ENCODE assay signal across 10 mouse cellular contexts in the genomic region with DNA sequence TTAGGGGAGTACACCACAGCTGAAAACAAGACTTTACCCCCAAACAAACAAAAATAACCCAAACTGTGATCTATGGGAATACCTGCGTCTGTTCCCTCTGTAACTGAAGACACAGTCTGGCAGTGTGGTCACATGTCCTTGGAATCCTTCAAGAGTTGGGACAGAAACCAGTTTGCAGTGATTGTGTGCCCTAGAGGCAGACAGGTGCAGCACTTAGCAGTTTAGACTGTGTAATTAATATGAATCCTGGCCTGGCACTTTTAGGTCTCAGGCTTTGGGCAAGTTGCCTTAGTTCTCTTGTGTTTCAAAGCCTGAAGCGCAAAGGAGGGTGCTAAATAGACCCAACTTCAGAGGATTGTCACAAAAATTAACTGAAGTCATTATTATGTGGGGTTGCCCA.
DNase-seq lines count a peak whose midpoint lies in the region; ATAC-seq and TF ChIP-seq lines count a peak whose summit lies in the region.
"Had no signal": no experiment of that assay in that cellular context is flagged by ENCODE, and none has a peak within 500 bp of the region (broad histone marks: within the 10 kb centered on the region; RNA-seq: fewer than 3 reads in every experiment).

No protein-coding gene starts in this region.

- H3K4me2 ChIP-seq in hindbrain, embryonic 13.5 days = no peak overlapping the region

- no peak for DNase-seq in gastrocnemius, adult 2 months
- no peak for DNase-seq in gastrocnemius, postnatal 14 days
- no peak for DNase-seq in layer of hippocampus, adult 2 months (ENCODE audit: low spot score in 2 of 2)
- no peak for DNase-seq in layer of hippocampus, adult 9-11 months
- no peak for DNase-seq in lung, adult 2 months
- no peak for DNase-seq in layer of hippocampus, postnatal 10 days (ENCODE audit: low spot score in 2 of 2)
- DNase-seq: right cerebral cortex, postnatal 14 days had no signal

- TF ChIP-seq CTCF in gastrocnemius, adult 2 months (IDR thresholded peaks at IDR 0.05) = peak; percentile 25; the same call in 1 of the 2 replicates
- peak; percentile 21 for TF ChIP-seq CTCF in layer of hippocampus, adult 2 months (conservative IDR thresholded peaks at IDR 0.05)
- TF ChIP-seq CTCF in small intestine, adult 2 months (IDR thresholded peaks at IDR 0.05; ENCODE audit: extremely low read depth, insufficient read length, insufficient replicate concordance, low read depth, low read length) = no peak
- TF ChIP-seq CTCF in lung, adult 2 months (IDR thresholded peaks at IDR 0.05; ENCODE audit: insufficient read depth, low read length) = no peak

- peak overlapping the region; percentile 9; the same call in 1 of the 2 replicates for H3K4me3 ChIP-seq in gastrocnemius, adult 2 months
- no peak overlapping the region for H3K4me3 ChIP-seq in layer of hippocampus, adult 2 months
- H3K4me3 ChIP-seq in hindbrain, embryonic 13.5 days = no peak overlapping the region
- H3K4me3 ChIP-seq in small intestine, adult 2 months (ENCODE audit: low read depth, low read length) = no peak overlapping the region
- H3K4me3 ChIP-seq in lung, adult 2 months (replicated peaks; ENCODE audit: extremely low read depth, low read depth, low read length) = no peak overlapping the region

- 0 out of 2 replicates have a peak overlapping the region, but pooled peaks have one; percentile 3 for H3K9ac ChIP-seq in hindbrain, embryonic 13.5 days

- peaks cover 5% of the 10 kb centered on the region; the same call in 1 of the 2 replicates for H3K27me3 ChIP-seq in hindbrain, embryonic 13.5 days
- no peaks in the 10 kb centered on the region for H3K27me3 ChIP-seq in small intestine, adult 2 months (ENCODE audit: control insufficient read depth, insufficient read depth, low read length)

- H3K27ac ChIP-seq in gastrocnemius, adult 2 months = peak overlapping the region; percentile 90
- H3K27ac ChIP-seq in layer of hippocampus, adult 2 months = peak overlapping the region; percentile 5; the same call in 1 of the 2 replicates
- H3K27ac ChIP-seq in hindbrain, embryonic 13.5 days = peak overlapping the region; percentile 27
- H3K27ac ChIP-seq in small intestine, adult 2 months (ENCODE audit: insufficient read depth, low read depth, low read length) = 0 out of 2 replicates have a peak overlapping the region, but pooled peaks have one; percentile 5

- WGBS in hindbrain, embryonic 13.5 days = 69% methylated on average over 2 of the region's 2 CpGs
- WGBS in small intestine, adult 2 months = 83% methylated on average over 2 of the region's 2 CpGs
- WGBS in lung, adult 2 months = 83% methylated on average over 2 of the region's 2 CpGs

- no peak for TF ChIP-seq POLR2A in small intestine, adult 2 months (IDR thresholded peaks at IDR 0.05; ENCODE audit: low read depth, low read length)
- TF ChIP-seq POLR2A in lung, adult 2 months (IDR thresholded peaks at IDR 0.05; ENCODE audit: borderline replicate concordance, extremely low read depth, low read depth, low read length) = no peak

- no peaks in the 10 kb centered on the region for H3K36me3 ChIP-seq in hindbrain, embryonic 13.5 days
- no peaks in the 10 kb centered on the region for H3K36me3 ChIP-seq in small intestine, adult 2 months (ENCODE audit: control insufficient read depth, insufficient read depth, low read length)

- ATAC-seq in hindbrain, embryonic 13.5 days (ENCODE audit: low FRiP score) = no peak
- ATAC-seq: intestine, embryonic 16.5 days had no signal

- H3K9me3 ChIP-seq in hindbrain, embryonic 13.5 days = no peaks in the 10 kb centered on the region

- H3K4me1 ChIP-seq in hindbrain, embryonic 13.5 days (replicated peaks) = peaks cover 57% of the 10 kb centered on the region
- peaks cover 12% of the 10 kb centered on the region; the same call in 1 of the 2 replicates for H3K4me1 ChIP-seq in small intestine, adult 2 months (ENCODE audit: control insufficient read depth, insufficient read depth, insufficient read length, low read length)
- peaks cover 17% of the 10 kb centered on the region for H3K4me1 ChIP-seq in lung, adult 2 months (ENCODE audit: control insufficient read depth, insufficient read depth, low read length)

- intact Hi-C loops in gastrocnemius, adult 2 months (cut with DNase I) = loop anchor here (5.0 kb wide), 1 partner anchor 86 kb away; a partner anchor contains a TSS
- intact Hi-C loops in gastrocnemius, postnatal 14 days (cut with DNase I; ENCODE audit: low total_unique reads) = no loop called here

Comparison
In these comparisons a context has a peak if more than half of its experiments do, and no peak if none do; other contexts are left out.
1. H3K27ac ChIP-seq: peak in every context shown above with its lines; median percentile 90 in gastrocnemius, adult 2 months; 27 in hindbrain, embryonic 13.5 days; 5 in layer of hippocampus, adult 2 months; 5 in small intestine, adult 2 months.
2. CTCF ChIP-seq: peak in gastrocnemius, adult 2 months (single experiment) and layer of hippocampus, adult 2 months (single experiment); none in small intestine, adult 2 months (single experiment) and lung, adult 2 months (single experiment).